Mouse (Mus musculus): ENCODE data around the gene Pum1.

DNA sequence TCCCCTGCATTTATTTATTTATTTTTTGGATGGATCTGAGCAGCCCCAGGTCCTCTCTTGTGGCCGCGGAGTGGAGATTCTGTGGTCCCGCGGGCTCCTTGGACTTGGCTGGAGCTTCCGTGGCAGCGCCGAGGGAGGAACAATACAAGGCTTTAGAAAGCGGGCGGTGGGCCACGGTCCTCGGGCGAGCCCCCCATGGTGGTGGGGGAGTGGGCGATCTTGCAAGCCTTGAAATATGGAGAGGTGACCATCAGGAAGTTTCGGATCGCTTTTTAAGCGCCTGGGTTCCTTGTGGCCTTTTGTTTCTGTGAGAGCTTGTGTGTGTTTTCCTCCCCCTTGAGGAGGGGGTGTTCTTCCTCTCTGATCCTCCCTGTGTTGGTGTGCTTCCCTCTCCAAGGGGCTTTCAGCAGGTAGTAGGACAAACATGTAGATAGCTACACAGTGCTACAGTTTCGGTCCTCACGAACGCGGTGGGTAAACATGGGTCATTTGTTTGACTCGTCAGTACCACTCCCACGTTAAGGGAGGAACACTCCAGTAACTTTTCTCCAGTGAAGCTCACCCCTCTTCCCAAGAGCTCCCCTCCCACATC, 785 bp downstream of the Pum1 start:
- TF ChIP-seq CTCF (IDR thresholded peaks at IDR 0.05; ENCODE audit: control insufficient read depth, insufficient read depth, insufficient replicate concordance, low read depth, low read length): no peak
- TF ChIP-seq POLR2A (IDR thresholded peaks at IDR 0.05; ENCODE audit: control insufficient read depth, low read depth, low read length): no peak
